In genomic region chr13:115673729-115674128, GRCm38 (mm10) we compare ENCODE assay signal across 19 mouse cellular contexts.
DNase-seq lines count a peak whose midpoint lies in the region; ATAC-seq and TF ChIP-seq lines count a peak whose summit lies in the region.
"Had no signal": no experiment of that assay in that cellular context is flagged by ENCODE, and none has a peak within 500 bp of the region (broad histone marks: within the 10 kb centered on the region; RNA-seq: fewer than 3 reads in every experiment).

No protein-coding gene starts in this region.

- H3K9ac ChIP-seq in embryonic facial prominence, embryonic 11.5 days (replicated peaks; ENCODE audit: low read length), result no peak overlapping the region
- H3K9ac ChIP-seq in limb, embryonic 11.5 days (ENCODE audit: low read length), result no peak overlapping the region
- no peak overlapping the region for H3K9ac ChIP-seq in forebrain, embryonic 16.5 days (replicated peaks; ENCODE audit: low read depth, low read length)
- no peak overlapping the region for H3K9ac ChIP-seq in stomach, postnatal 0 days (ENCODE audit: low read length)
- H3K9ac ChIP-seq: limb, embryonic 15.5 days had no signal

- H3K27ac ChIP-seq in embryonic facial prominence, embryonic 11.5 days (replicated peaks; ENCODE audit: low read depth, low read length), result no peak overlapping the region
- H3K27ac ChIP-seq in embryonic facial prominence, embryonic 10.5 days (replicated peaks), result no peak overlapping the region
- no peak overlapping the region for H3K27ac ChIP-seq in limb, embryonic 11.5 days (replicated peaks; ENCODE audit: low read depth, low read length)
- no peak overlapping the region for H3K27ac ChIP-seq in limb, embryonic 10.5 days
- no peak overlapping the region for H3K27ac ChIP-seq in forebrain, embryonic 16.5 days (ENCODE audit: low read length)
- H3K27ac ChIP-seq in stomach, postnatal 0 days (replicated peaks), result no peak overlapping the region
- H3K27ac ChIP-seq: limb, embryonic 15.5 days had no signal

- no peaks in the 10 kb centered on the region for H3K36me3 ChIP-seq in embryonic facial prominence, embryonic 11.5 days (replicated peaks; ENCODE audit: control insufficient read depth, insufficient read depth, low read depth, low read length)
- H3K36me3 ChIP-seq in embryonic facial prominence, embryonic 10.5 days (replicated peaks), result no peaks in the 10 kb centered on the region
- H3K36me3 ChIP-seq in limb, embryonic 11.5 days (ENCODE audit: control insufficient read depth, insufficient read depth, low read length), result no peaks in the 10 kb centered on the region
- H3K36me3 ChIP-seq in limb, embryonic 10.5 days, result no peaks in the 10 kb centered on the region
- H3K36me3 ChIP-seq in forebrain, embryonic 16.5 days (ENCODE audit: control insufficient read depth, insufficient read depth), result no peaks in the 10 kb centered on the region
- no peaks in the 10 kb centered on the region for H3K36me3 ChIP-seq in stomach, postnatal 0 days (ENCODE audit: control insufficient read depth, insufficient read depth, low read length)
- H3K36me3 ChIP-seq: G1E; limb, embryonic 15.5 days had no signal

- H3K4me2 ChIP-seq in embryonic facial prominence, embryonic 11.5 days (ENCODE audit: low read depth, low read length), result no peak overlapping the region
- H3K4me2 ChIP-seq in limb, embryonic 11.5 days (ENCODE audit: low read depth, severe bottlenecking), result no peak overlapping the region
- no peak overlapping the region for H3K4me2 ChIP-seq in forebrain, embryonic 16.5 days (ENCODE audit: low read length)
- H3K4me2 ChIP-seq in stomach, postnatal 0 days (replicated peaks; ENCODE audit: low read depth), result no peak overlapping the region
- H3K4me2 ChIP-seq: limb, embryonic 15.5 days had no signal

- 0 out of 2 replicates have a peak, but pooled peaks have one; percentile 14 for ATAC-seq in embryonic facial prominence, embryonic 11.5 days (replicated peaks; ENCODE audit: insufficient number of reproducible peaks, low FRiP score, low TSS enrichment, low read depth)
- ATAC-seq in limb, embryonic 11.5 days (ENCODE audit: insufficient number of reproducible peaks, low FRiP score, low TSS enrichment, low read depth), result no peak
- ATAC-seq in forebrain, embryonic 16.5 days, result peak; percentile 64
- ATAC-seq in stomach, postnatal 0 days (ENCODE audit: low FRiP score, low TSS enrichment), result no peak
- ATAC-seq: activated CD4-positive, CD25-positive, alpha-beta regulatory T cell, adult 4 months; intestine, embryonic 16.5 days; lung, postnatal 0 days had no signal

- no peaks in the 10 kb centered on the region for H3K27me3 ChIP-seq in embryonic facial prominence, embryonic 11.5 days (ENCODE audit: control insufficient read depth, insufficient read depth, low read length)
- H3K27me3 ChIP-seq in embryonic facial prominence, embryonic 10.5 days (replicated peaks; ENCODE audit: low read depth, poor library complexity, severe bottlenecking), result peaks cover 5% of the 10 kb centered on the region
- H3K27me3 ChIP-seq in limb, embryonic 11.5 days (ENCODE audit: control insufficient read depth, insufficient read depth, low read length), result no peaks in the 10 kb centered on the region
- 0 out of 2 replicates have a peak, but pooled peaks cover 5% of the 10 kb centered on the region for H3K27me3 ChIP-seq in limb, embryonic 10.5 days (ENCODE audit: low read depth, poor library complexity, severe bottlenecking)
- H3K27me3 ChIP-seq in forebrain, embryonic 16.5 days (replicated peaks; ENCODE audit: control insufficient read depth, insufficient read depth, low read length), result peaks cover 14% of the 10 kb centered on the region
- no peaks in the 10 kb centered on the region for H3K27me3 ChIP-seq in stomach, postnatal 0 days (ENCODE audit: control insufficient read depth, insufficient read depth, low read length)
- H3K27me3 ChIP-seq: limb, embryonic 15.5 days had no signal

- no peak for TF ChIP-seq EP300 in stomach, postnatal 0 days (optimal IDR thresholded peaks at IDR 0.05)

- H3K4me3 ChIP-seq in embryonic facial prominence, embryonic 11.5 days (ENCODE audit: low read depth, low read length), result no peak overlapping the region
- no peak overlapping the region for H3K4me3 ChIP-seq in embryonic facial prominence, embryonic 10.5 days
- H3K4me3 ChIP-seq in limb, embryonic 11.5 days (ENCODE audit: low read depth, low read length), result no peak overlapping the region
- no peak overlapping the region for H3K4me3 ChIP-seq in limb, embryonic 10.5 days
- no peak overlapping the region for H3K4me3 ChIP-seq in forebrain, embryonic 16.5 days (replicated peaks; ENCODE audit: low read length)
- no peak overlapping the region for H3K4me3 ChIP-seq in stomach, postnatal 0 days (ENCODE audit: low read depth, low read length)
- H3K4me3 ChIP-seq: erythroblast, embryonic 14.5 days; limb, embryonic 15.5 days had no signal

- no peak for TF ChIP-seq POLR2A in brain, embryonic 14.5 days (IDR thresholded peaks at IDR 0.05; ENCODE audit: borderline replicate concordance, extremely low read depth, insufficient read depth, insufficient read length, poor library complexity, severe bottlenecking)

- H3K4me1 ChIP-seq in embryonic facial prominence, embryonic 11.5 days (ENCODE audit: control insufficient read depth, insufficient read depth, low read length), result no peaks in the 10 kb centered on the region
- H3K4me1 ChIP-seq in embryonic facial prominence, embryonic 10.5 days, result no peaks in the 10 kb centered on the region; the same call in 1 of the 2 replicates
- H3K4me1 ChIP-seq in limb, embryonic 11.5 days (ENCODE audit: control insufficient read depth, insufficient read depth, low read length), result no peaks in the 10 kb centered on the region; the same call in 1 of the 2 replicates
- H3K4me1 ChIP-seq in limb, embryonic 10.5 days, result peaks cover 16% of the 10 kb centered on the region
- H3K4me1 ChIP-seq in forebrain, embryonic 16.5 days (replicated peaks; ENCODE audit: control insufficient read depth, insufficient read depth, low read length), result peaks cover 7% of the 10 kb centered on the region; the same call in 1 of the 2 replicates
- H3K4me1 ChIP-seq in stomach, postnatal 0 days (replicated peaks; ENCODE audit: control insufficient read depth, insufficient read depth), result no peaks in the 10 kb centered on the region
- H3K4me1 ChIP-seq: limb, embryonic 15.5 days had no signal

- WGBS in embryonic facial prominence, embryonic 11.5 days, result 26% methylated on average over 5 of the region's 5 CpGs
- 19% methylated on average over 5 of the region's 5 CpGs for whole genome bisulfite sequencing in embryonic facial prominence, embryonic 10.5 days
- 7% methylated on average over 5 of the region's 5 CpGs for WGBS in limb, embryonic 11.5 days
- WGBS in limb, embryonic 10.5 days, result 15% methylated on average over 5 of the region's 5 CpGs
- WGBS in forebrain, embryonic 16.5 days, result 2% methylated on average over 5 of the region's 5 CpGs
- WGBS in stomach, postnatal 0 days, result 25% methylated on average over 5 of the region's 5 CpGs

- no peaks in the 10 kb centered on the region for H3K9me3 ChIP-seq in embryonic facial prominence, embryonic 11.5 days (replicated peaks; ENCODE audit: control insufficient read depth, low read length)
- H3K9me3 ChIP-seq in embryonic facial prominence, embryonic 10.5 days, result no peaks in the 10 kb centered on the region
- no peaks in the 10 kb centered on the region for H3K9me3 ChIP-seq in limb, embryonic 11.5 days (ENCODE audit: control insufficient read depth, low read length)
- no peaks in the 10 kb centered on the region for H3K9me3 ChIP-seq in limb, embryonic 10.5 days (replicated peaks)
- H3K9me3 ChIP-seq in forebrain, embryonic 16.5 days (ENCODE audit: control insufficient read depth, low read length), result no peaks in the 10 kb centered on the region
- H3K9me3 ChIP-seq in stomach, postnatal 0 days (ENCODE audit: control insufficient read depth, low read length), result no peaks in the 10 kb centered on the region
- H3K9me3 ChIP-seq: limb, embryonic 15.5 days had no signal

- no peak for DNase-seq in embryonic facial prominence, embryonic 11.5 days (ENCODE audit: low spot score)
- no peak for DNase-seq in embryonic facial prominence, embryonic 10.5 days (ENCODE audit: low spot score)
- DNase-seq in limb, embryonic 11.5 days (ENCODE audit: low spot score), result peak; percentile 28
- DNase-seq in limb, embryonic 10.5 days (ENCODE audit: low spot score), result no peak
- peak; percentile 89 for DNase-seq in brain, embryonic 14.5 days (ENCODE audit: low read depth)
- DNase-seq in adrenal gland, postnatal 36 days, result no peak
- no peak for DNase-seq in stomach, postnatal 0 days (ENCODE audit: low spot score)
- DNase-seq: adrenal gland, postnatal 10 days; cerebellum, adult 11 months; cerebellum, postnatal 25 days; right cerebral cortex, postnatal 4 days; thymus, postnatal 14 days had no signal

- no peak for TF ChIP-seq CTCF in brain, embryonic 14.5 days (IDR thresholded peaks at IDR 0.05; ENCODE audit: borderline replicate concordance, extremely low read depth, insufficient read depth, insufficient read length)
- no peak for TF ChIP-seq CTCF in stomach, postnatal 0 days (IDR thresholded peaks at IDR 0.05; ENCODE audit: low read depth)

Comparison
In these comparisons a context has a peak if more than half of its experiments do, and no peak if none do; other contexts are left out.
1. DNase-seq: peak in limb, embryonic 11.5 days (single experiment) and brain, embryonic 14.5 days (single experiment); none in embryonic facial prominence, embryonic 11.5 days (single experiment), embryonic facial prominence, embryonic 10.5 days (single experiment), limb, embryonic 10.5 days (single experiment), adrenal gland, postnatal 36 days (0 of 2) and stomach, postnatal 0 days (single experiment).
2. ATAC-seq: peak in embryonic facial prominence, embryonic 11.5 days (single experiment) and forebrain, embryonic 16.5 days (single experiment); none in limb, embryonic 11.5 days (single experiment) and stomach, postnatal 0 days (single experiment).